Mouse (Mus musculus): ENCODE measurements at regions not wholly inside any gene's neighbourhood (a gene's known extent, or its start where the extent isn't known, plus 50 kb on each side); places are given as distances from the start of the nearest gene placed in this dataset.

GRCm38 (mm10) chr16:30873493-30874211 is 207.6 kb downstream of the Xxylt1 start:
- no peak for TF ChIP-seq CTCF (IDR thresholded peaks at IDR 0.05; ENCODE audit: low read depth)
- TF ChIP-seq EP300 (IDR thresholded peaks at IDR 0.05; ENCODE audit: low read depth) = no peak

Measured in liver, postnatal 0 days (tissue).